In genomic region chr16:32154437-32154836, GRCm38 (mm10) we compare ENCODE assay signal across 9 mouse cellular contexts. TPM values are rescaled to one million over a fixed set of nuclear protein-coding genes. Genes with fewer than 3 reads are reported as not detected.
A peak's percentile ranks its signal among the peaks of the same experiment; 100 is the strongest.
DNase-seq lines count a peak whose midpoint lies in the region; ATAC-seq and TF ChIP-seq lines count a peak whose summit lies in the region.
"Had no signal": no experiment of that assay in that cellular context is flagged by ENCODE, and none has a peak within 500 bp of the region (broad histone marks: within the 10 kb centered on the region; RNA-seq: fewer than 3 reads in every experiment).

No protein-coding gene starts in this region.

- 87% methylated on average over 13 of the region's 13 CpGs for WGBS in midbrain, embryonic 13.5 days
- WGBS in midbrain, embryonic 10.5 days: 89% methylated on average over 13 of the region's 13 CpGs
- WGBS in hindbrain, postnatal 0 days: 50% methylated on average over 13 of the region's 13 CpGs

- intact Hi-C loops in left cerebral cortex, postnatal 14 days (cut with DNase I): no loop called here

- H3K36me3 ChIP-seq in midbrain, embryonic 13.5 days: no peaks in the 10 kb centered on the region
- H3K36me3 ChIP-seq in midbrain, embryonic 10.5 days: no peaks in the 10 kb centered on the region
- no peaks in the 10 kb centered on the region for H3K36me3 ChIP-seq in hindbrain, postnatal 0 days (ENCODE audit: insufficient read depth, low read length)
- H3K36me3 ChIP-seq: neural tube, embryonic 12.5 days had no signal

- H3K9me3 ChIP-seq in midbrain, embryonic 13.5 days: no peaks in the 10 kb centered on the region
- H3K9me3 ChIP-seq in midbrain, embryonic 10.5 days (replicated peaks): no peaks in the 10 kb centered on the region
- H3K9me3 ChIP-seq in hindbrain, postnatal 0 days (ENCODE audit: low read length): no peaks in the 10 kb centered on the region
- H3K9me3 ChIP-seq: neural tube, embryonic 12.5 days had no signal

- no peak overlapping the region for H3K4me2 ChIP-seq in midbrain, embryonic 13.5 days (replicated peaks)
- peak overlapping the region; percentile 25; the same call in 1 of the 2 replicates for H3K4me2 ChIP-seq in hindbrain, postnatal 0 days (ENCODE audit: low read depth, low read length)
- H3K4me2 ChIP-seq: neural tube, embryonic 12.5 days had no signal

- peak overlapping the region; percentile 10; the same call in 1 of the 2 replicates for H3K9ac ChIP-seq in midbrain, embryonic 13.5 days (replicated peaks)
- H3K9ac ChIP-seq in hindbrain, postnatal 0 days (replicated peaks; ENCODE audit: low read length): no peak overlapping the region
- H3K9ac ChIP-seq: neural tube, embryonic 12.5 days had no signal

- no peak overlapping the region for H3K4me3 ChIP-seq in midbrain, embryonic 13.5 days (replicated peaks)
- no peak overlapping the region for H3K4me3 ChIP-seq in midbrain, embryonic 10.5 days
- H3K4me3 ChIP-seq in hindbrain, postnatal 0 days (ENCODE audit: low read length): no peak overlapping the region
- H3K4me3 ChIP-seq: neural tube, embryonic 12.5 days had no signal

- no peak for TF ChIP-seq CTCF in hindbrain, postnatal 0 days (IDR thresholded peaks at IDR 0.05; ENCODE audit: low read depth)

- no peaks in the 10 kb centered on the region for H3K27me3 ChIP-seq in midbrain, embryonic 13.5 days
- no peaks in the 10 kb centered on the region for H3K27me3 ChIP-seq in midbrain, embryonic 10.5 days (ENCODE audit: low read depth, poor library complexity, severe bottlenecking)
- H3K27me3 ChIP-seq in hindbrain, postnatal 0 days (ENCODE audit: insufficient read depth, low read length): no peaks in the 10 kb centered on the region
- H3K27me3 ChIP-seq: neural tube, embryonic 12.5 days had no signal

- DNase-seq in midbrain, embryonic 10.5 days (ENCODE audit: low spot score): no peak
- peak; percentile 97 for DNase-seq in cerebellum, adult 8-10 months
- DNase-seq in hindbrain, postnatal 0 days (ENCODE audit: low spot score): peak; percentile 55
- peak; percentile 77 to 89 for DNase-seq in left cerebral cortex, postnatal 14 days (ENCODE audit: low spot score in 2 of 2)
- DNase-seq in B cell, adult 2 months: no peak
- DNase-seq in liver: no peak
- DNase-seq in spleen, adult 12 weeks (ENCODE audit: low spot score): no peak

- no peak for ATAC-seq in midbrain, embryonic 13.5 days
- peak; percentile 62 for ATAC-seq in hindbrain, postnatal 0 days

- no peak overlapping the region for H3K27ac ChIP-seq in midbrain, embryonic 13.5 days
- no peak overlapping the region for H3K27ac ChIP-seq in midbrain, embryonic 10.5 days (replicated peaks)
- peak overlapping the region; percentile 32; the same call in 1 of the 2 replicates for H3K27ac ChIP-seq in hindbrain, postnatal 0 days
- H3K27ac ChIP-seq: neural tube, embryonic 12.5 days had no signal

- no peaks in the 10 kb centered on the region for H3K4me1 ChIP-seq in midbrain, embryonic 13.5 days (replicated peaks)
- H3K4me1 ChIP-seq in midbrain, embryonic 10.5 days: no peaks in the 10 kb centered on the region
- H3K4me1 ChIP-seq in hindbrain, postnatal 0 days (ENCODE audit: insufficient read depth, low read length): no peaks in the 10 kb centered on the region
- H3K4me1 ChIP-seq: neural tube, embryonic 12.5 days had no signal

RNA-seq across cellular contexts. Expression of gene Nrros, which starts 11.0 kb away (rescaled TPM):
- 5.9 and 7.1 TPM in 2 replicates for polyA plus RNA-seq in midbrain, embryonic 13.5 days (2015; fragmentation: Nextera tagmentation; extraction: Ambion mirVana)
- 8.9 and 9.1 TPM in 2 replicates for polyA plus RNA-seq in midbrain, embryonic 10.5 days (2016; fragmentation: Nextera tagmentation; extraction: Ambion mirVana)
- total RNA-seq in hindbrain, postnatal 0 days (2014; rRNA removed): 8.7 and 17.3 TPM in 2 replicates
- polyA plus RNA-seq in hindbrain, postnatal 0 days (2015; fragmentation: Nextera tagmentation; extraction: Ambion mirVana): 5.4 and 6.7 TPM in 2 replicates
- 10 to 100 TPM in 1 of 2 experiments, 1 to 10 TPM in 1; 8.5 to 12.3 TPM for total RNA-seq in left cerebral cortex, postnatal 14 days (2021)

RNA-seq across cellular contexts. Expression of gene Bex6, which starts 25.2 kb away (rescaled TPM):
- polyA plus RNA-seq in midbrain, embryonic 13.5 days (2015; fragmentation: Nextera tagmentation; extraction: Ambion mirVana): not detected in 2 replicates
- polyA plus RNA-seq in midbrain, embryonic 10.5 days (2016; fragmentation: Nextera tagmentation; extraction: Ambion mirVana): 0.25 TPM in 1 of 2 replicates, not detected in the other
- not detected in 2 replicates for total RNA-seq in hindbrain, postnatal 0 days (2014; rRNA removed)
- polyA plus RNA-seq in hindbrain, postnatal 0 days (2015; fragmentation: Nextera tagmentation; extraction: Ambion mirVana): not detected in 2 replicates
- not detected for total RNA-seq in left cerebral cortex, postnatal 14 days (2021)
- polyA plus RNA-seq: neural tube, embryonic 12.5 days had no signal

RNA-seq across cellular contexts. Expression of gene Cep19, which starts 54.8 kb away (rescaled TPM):
- 45.6 and 46.9 TPM in 2 replicates for polyA plus RNA-seq in midbrain, embryonic 13.5 days (2015; fragmentation: Nextera tagmentation; extraction: Ambion mirVana)
- polyA plus RNA-seq in midbrain, embryonic 10.5 days (2016; fragmentation: Nextera tagmentation; extraction: Ambion mirVana): 36.2 and 38.3 TPM in 2 replicates
- total RNA-seq in hindbrain, postnatal 0 days (2014; rRNA removed): 20.1 and 28.2 TPM in 2 replicates
- polyA plus RNA-seq in hindbrain, postnatal 0 days (2015; fragmentation: Nextera tagmentation; extraction: Ambion mirVana): 55.0 and 56.0 TPM in 2 replicates
- 10 to 100 TPM; 68.6 to 71.2 TPM for total RNA-seq in left cerebral cortex, postnatal 14 days (2021)

RNA-seq across cellular contexts. Expression of gene Pigx, which starts 54.9 kb away (rescaled TPM):
- 149 and 153 TPM in 2 replicates for polyA plus RNA-seq in midbrain, embryonic 13.5 days (2015; fragmentation: Nextera tagmentation; extraction: Ambion mirVana)
- 148 and 153 TPM in 2 replicates for polyA plus RNA-seq in midbrain, embryonic 10.5 days (2016; fragmentation: Nextera tagmentation; extraction: Ambion mirVana)
- total RNA-seq in hindbrain, postnatal 0 days (2014; rRNA removed): 46.5 and 47.3 TPM in 2 replicates
- 86.7 and 93.3 TPM in 2 replicates for polyA plus RNA-seq in hindbrain, postnatal 0 days (2015; fragmentation: Nextera tagmentation; extraction: Ambion mirVana)
- 10 to 100 TPM; 26.4 TPM for total RNA-seq in left cerebral cortex, postnatal 14 days (2021)

Comparison
In these comparisons a context has a peak if more than half of its experiments do, and no peak if none do; other contexts are left out.
1. DNase-seq: peak in cerebellum, adult 8-10 months (single experiment), hindbrain, postnatal 0 days (single experiment) and left cerebral cortex, postnatal 14 days (2 of 2); none in midbrain, embryonic 10.5 days (single experiment), B cell, adult 2 months (0 of 2), liver (single experiment) and spleen, adult 12 weeks (single experiment).